Mouse (Mus musculus) left cerebral cortex, adult 11 months (tissue): Measurements from ENCODE around the gene Selplg.

Experiments
- DNase-seq: peaks from one replicate; pipeline ENCODE4 v3.0.0; 2022; ENCODE audit warnings: low spot score

Selplg gene

GRCm38 (mm10) chr5:113832490-113832901 lies at the start of gene Selplg:
TSS of gene Selplg (minus strand) at chr5:113832644.
- DNase-seq = no peak

- DNase-seq = no peak
Observed at GRCm38 (mm10) chr5:113881136-113881535, 48.7 kb upstream of the Selplg start.

GRCm38 (mm10) chr5:113878943-113879617 lies 46.6 kb upstream of the Selplg start:
- no peak for DNase-seq

GRCm38 (mm10) chr5:113877565-113877964 lies 45.1 kb upstream of the Selplg start:
- DNase-seq = no peak

- no peak for DNase-seq
Observed at GRCm38 (mm10) chr5:113876176-113876575, 43.7 kb upstream of the Selplg start.

- no peak for DNase-seq
Observed at GRCm38 (mm10) chr5:113875625-113876024, 43.2 kb upstream of the Selplg start.

GRCm38 (mm10) chr5:113874063-113875024 lies 41.9 kb upstream of the Selplg start:
- DNase-seq = no peak

GRCm38 (mm10) chr5:113872936-113873912 lies 40.8 kb upstream of the Selplg start:
- DNase-seq = peak; percentile 89

- DNase-seq = no peak
Observed at GRCm38 (mm10) chr5:113871903-113872548, 39.6 kb upstream of the Selplg start.

GRCm38 (mm10) chr5:113870393-113871040 lies 38.1 kb upstream of the Selplg start:
- no peak for DNase-seq

- DNase-seq = no peak
Observed at GRCm38 (mm10) chr5:113869132-113869531, 36.7 kb upstream of the Selplg start.

GRCm38 (mm10) chr5:113864992-113865391 lies 32.5 kb upstream of the Selplg start:
- no peak for DNase-seq

- no peak for DNase-seq
Observed at GRCm38 (mm10) chr5:113863994-113864393, 31.6 kb upstream of the Selplg start.

GRCm38 (mm10) chr5:113862418-113862817 lies 30.0 kb upstream of the Selplg start:
- no peak for DNase-seq

- no peak for DNase-seq
Observed at GRCm38 (mm10) chr5:113861294-113861693, 28.9 kb upstream of the Selplg start.

- DNase-seq = no peak
Observed at GRCm38 (mm10) chr5:113858971-113859370, 26.5 kb upstream of the Selplg start.

- no peak for DNase-seq
Observed at GRCm38 (mm10) chr5:113858550-113858949, 26.1 kb upstream of the Selplg start.

- no peak for DNase-seq
Observed at GRCm38 (mm10) chr5:113857631-113858030, 25.2 kb upstream of the Selplg start.

- DNase-seq = no peak
Observed at GRCm38 (mm10) chr5:113856631-113857030, 24.2 kb upstream of the Selplg start.

GRCm38 (mm10) chr5:113855696-113856095 lies 23.3 kb upstream of the Selplg start:
- no peak for DNase-seq

GRCm38 (mm10) chr5:113855117-113855516 lies 22.7 kb upstream of the Selplg start:
- no peak for DNase-seq
